Mouse (Mus musculus): ENCODE results near the gene Sh3tc1. TPM values are rescaled to one million over a fixed set of nuclear protein-coding genes. Genes with fewer than 3 reads are reported as not detected.

The Sh3tc1 gene
- polyA plus RNA-seq, 1 experiment from 2014 or later: 2.3 TPM

- ATAC-seq (ENCODE audit: insufficient number of reproducible peaks, low FRiP score, low TSS enrichment, low read depth) (no peak), DNase-seq (ENCODE audit: low spot score) (no peak)
- no peak overlapping the region for H3K9ac ChIP-seq (ENCODE audit: low read length)
- H3K4me2 ChIP-seq (ENCODE audit: low read depth, severe bottlenecking): no peak overlapping the region
- 74% methylated on average over 2 of the region's 2 CpGs for WGBS
- H3K4me3 ChIP-seq (ENCODE audit: low read depth, low read length): no peak overlapping the region
- no peaks in the 10 kb centered on the region for H3K36me3 ChIP-seq (ENCODE audit: control insufficient read depth, insufficient read depth, low read length)
- H3K27ac ChIP-seq (replicated peaks; ENCODE audit: low read depth, low read length): no peak overlapping the region
- no peaks in the 10 kb centered on the region for H3K9me3 ChIP-seq (ENCODE audit: control insufficient read depth, low read length)
- no peaks in the 10 kb centered on the region for H3K27me3 ChIP-seq (ENCODE audit: control insufficient read depth, insufficient read depth, low read length)
- H3K4me1 ChIP-seq (ENCODE audit: control insufficient read depth, insufficient read depth, low read length): peaks cover 8% of the 10 kb centered on the region
Measured at GRCm38 (mm10) chr5:35733523-35733922, 6.3 kb downstream of the Sh3tc1 start.

GRCm38 (mm10) chr5:35731006-35731405 lies 8.8 kb downstream of the Sh3tc1 start:
- no peak for DNase-seq (ENCODE audit: low spot score)
- no peak overlapping the region for H3K27ac ChIP-seq (replicated peaks; ENCODE audit: low read depth, low read length)
- no peaks in the 10 kb centered on the region for H3K9me3 ChIP-seq (ENCODE audit: control insufficient read depth, low read length)
- H3K4me1 ChIP-seq (ENCODE audit: control insufficient read depth, insufficient read depth, low read length): peaks cover 8% of the 10 kb centered on the region
- H3K27me3 ChIP-seq (ENCODE audit: control insufficient read depth, insufficient read depth, low read length): no peaks in the 10 kb centered on the region
- WGBS: 89% methylated on average over 4 of the region's 4 CpGs
- H3K36me3 ChIP-seq (ENCODE audit: control insufficient read depth, insufficient read depth, low read length): no peaks in the 10 kb centered on the region
- H3K9ac ChIP-seq (ENCODE audit: low read length): no peak overlapping the region
- no peak for ATAC-seq (ENCODE audit: insufficient number of reproducible peaks, low FRiP score, low TSS enrichment, low read depth)
- H3K4me2 ChIP-seq (ENCODE audit: low read depth, severe bottlenecking): no peak overlapping the region
- H3K4me3 ChIP-seq (ENCODE audit: low read depth, low read length): no peak overlapping the region

GRCm38 (mm10) chr5:35730552-35730951 lies 9.2 kb downstream of the Sh3tc1 start:
- no peaks in the 10 kb centered on the region for H3K27me3 ChIP-seq (ENCODE audit: control insufficient read depth, insufficient read depth, low read length)
- ATAC-seq (ENCODE audit: insufficient number of reproducible peaks, low FRiP score, low TSS enrichment, low read depth): no peak

GRCm38 (mm10) chr5:35729844-35730243 lies 9.9 kb downstream of the Sh3tc1 start:
- peaks cover 8% of the 10 kb centered on the region for H3K4me1 ChIP-seq (ENCODE audit: control insufficient read depth, insufficient read depth, low read length)
- 89% methylated on average over 3 of the region's 3 CpGs for WGBS
- H3K27ac ChIP-seq (replicated peaks; ENCODE audit: low read depth, low read length): no peak overlapping the region
- no peaks in the 10 kb centered on the region for H3K9me3 ChIP-seq (ENCODE audit: control insufficient read depth, low read length)
- no peak for ATAC-seq (ENCODE audit: insufficient number of reproducible peaks, low FRiP score, low TSS enrichment, low read depth)
- H3K4me3 ChIP-seq (ENCODE audit: low read depth, low read length): no peak overlapping the region
- DNase-seq (ENCODE audit: low spot score): no peak
- H3K9ac ChIP-seq (ENCODE audit: low read length): no peak overlapping the region
- H3K4me2 ChIP-seq (ENCODE audit: low read depth, severe bottlenecking): no peak overlapping the region
- no peaks in the 10 kb centered on the region for H3K27me3 ChIP-seq (ENCODE audit: control insufficient read depth, insufficient read depth, low read length)
- no peaks in the 10 kb centered on the region for H3K36me3 ChIP-seq (ENCODE audit: control insufficient read depth, insufficient read depth, low read length)

More at GRCm38 (mm10) chr5:35730552-35730951, 9.2 kb downstream of the Sh3tc1 start:
- no peaks in the 10 kb centered on the region for H3K9me3 ChIP-seq (ENCODE audit: control insufficient read depth, low read length)
- 85% methylated on average over 1 of the region's 1 CpGs for WGBS
- no peak overlapping the region for H3K9ac ChIP-seq (ENCODE audit: low read length)
- H3K4me3 ChIP-seq (ENCODE audit: low read depth, low read length): no peak overlapping the region
- H3K27ac ChIP-seq (replicated peaks; ENCODE audit: low read depth, low read length): no peak overlapping the region
- DNase-seq (ENCODE audit: low spot score): no peak
- H3K4me1 ChIP-seq (ENCODE audit: control insufficient read depth, insufficient read depth, low read length): peaks cover 8% of the 10 kb centered on the region
- no peaks in the 10 kb centered on the region for H3K36me3 ChIP-seq (ENCODE audit: control insufficient read depth, insufficient read depth, low read length)
- H3K4me2 ChIP-seq (ENCODE audit: low read depth, severe bottlenecking): no peak overlapping the region

- Histone ChIP-seq H3K36me3 (ENCODE audit: control insufficient read depth, insufficient read depth, low read length) (no peaks in the 10 kb centered on the region), H3K4me1 (ENCODE audit: control insufficient read depth, insufficient read depth, low read length) (peaks cover 8% of the 10 kb centered on the region), H3K4me2 (ENCODE audit: low read depth, severe bottlenecking) (0 out of 2 replicates have a peak overlapping the region, but pooled peaks have one; percentile 10), H3K9ac (ENCODE audit: low read length) (peak overlapping the region; percentile 37; the same call in 1 of the 2 replicates), H3K27me3 (ENCODE audit: control insufficient read depth, insufficient read depth, low read length) (no peaks in the 10 kb centered on the region), H3K27ac (replicated peaks; ENCODE audit: low read depth, low read length) (peak overlapping the region; percentile 58; the same call in 1 of the 2 replicates), H3K4me3 (ENCODE audit: low read depth, low read length) (no peak overlapping the region), H3K9me3 (ENCODE audit: control insufficient read depth, low read length) (no peaks in the 10 kb centered on the region)
- ATAC-seq (ENCODE audit: insufficient number of reproducible peaks, low FRiP score, low TSS enrichment, low read depth) (peak; percentile 71; the same call in 1 of the 2 replicates), DNase-seq (ENCODE audit: low spot score) (peak; percentile 75)
- 48% methylated on average over 11 of the region's 11 CpGs for WGBS
Measured at GRCm38 (mm10) chr5:35728957-35729460, 10.8 kb downstream of the Sh3tc1 start.

- 0 out of 2 replicates have a peak overlapping the region, but pooled peaks have one; percentile 10 for H3K4me2 ChIP-seq (ENCODE audit: low read depth, severe bottlenecking)
- peak overlapping the region; percentile 37; the same call in 1 of the 2 replicates for H3K9ac ChIP-seq (ENCODE audit: low read length)
- no peaks in the 10 kb centered on the region for H3K36me3 ChIP-seq (ENCODE audit: control insufficient read depth, insufficient read depth, low read length)
- DNase-seq (ENCODE audit: low spot score): no peak
- WGBS: 85% methylated on average over 12 of the region's 12 CpGs
- peaks cover 8% of the 10 kb centered on the region for H3K4me1 ChIP-seq (ENCODE audit: control insufficient read depth, insufficient read depth, low read length)
- no peak overlapping the region for H3K4me3 ChIP-seq (ENCODE audit: low read depth, low read length)
- ATAC-seq (ENCODE audit: insufficient number of reproducible peaks, low FRiP score, low TSS enrichment, low read depth): 0 out of 2 replicates have a peak, but pooled peaks have one; percentile 44
- H3K27ac ChIP-seq (replicated peaks; ENCODE audit: low read depth, low read length): no peak overlapping the region
- H3K9me3 ChIP-seq (ENCODE audit: control insufficient read depth, low read length): no peaks in the 10 kb centered on the region
- no peaks in the 10 kb centered on the region for H3K27me3 ChIP-seq (ENCODE audit: control insufficient read depth, insufficient read depth, low read length)
Measured at GRCm38 (mm10) chr5:35728344-35728956, 11.3 kb downstream of the Sh3tc1 start.

- Histone ChIP-seq H3K9ac (ENCODE audit: low read length) (no peak overlapping the region), H3K27me3 (ENCODE audit: control insufficient read depth, insufficient read depth, low read length) (no peaks in the 10 kb centered on the region), H3K4me3 (ENCODE audit: low read depth, low read length) (no peak overlapping the region), H3K4me1 (ENCODE audit: control insufficient read depth, insufficient read depth, low read length) (peaks cover 8% of the 10 kb centered on the region), H3K36me3 (ENCODE audit: control insufficient read depth, insufficient read depth, low read length) (no peaks in the 10 kb centered on the region), H3K4me2 (ENCODE audit: low read depth, severe bottlenecking) (no peak overlapping the region), H3K27ac (replicated peaks; ENCODE audit: low read depth, low read length) (no peak overlapping the region), H3K9me3 (ENCODE audit: control insufficient read depth, low read length) (no peaks in the 10 kb centered on the region)
- DNase-seq (ENCODE audit: low spot score): no peak
- ATAC-seq (ENCODE audit: insufficient number of reproducible peaks, low FRiP score, low TSS enrichment, low read depth): no peak
- WGBS: 76% methylated on average over 5 of the region's 5 CpGs
Measured at GRCm38 (mm10) chr5:35727447-35727846, 12.3 kb downstream of the Sh3tc1 start.

- no peak for ATAC-seq (ENCODE audit: insufficient number of reproducible peaks, low FRiP score, low TSS enrichment, low read depth)
- DNase-seq (ENCODE audit: low spot score): no peak
- Histone ChIP-seq H3K27ac (replicated peaks; ENCODE audit: low read depth, low read length) (no peak overlapping the region), H3K9ac (ENCODE audit: low read length) (no peak overlapping the region), H3K4me3 (ENCODE audit: low read depth, low read length) (no peak overlapping the region), H3K4me1 (ENCODE audit: control insufficient read depth, insufficient read depth, low read length) (peaks cover 8% of the 10 kb centered on the region), H3K36me3 (ENCODE audit: control insufficient read depth, insufficient read depth, low read length) (no peaks in the 10 kb centered on the region), H3K9me3 (ENCODE audit: control insufficient read depth, low read length) (no peaks in the 10 kb centered on the region), H3K27me3 (ENCODE audit: control insufficient read depth, insufficient read depth, low read length) (no peaks in the 10 kb centered on the region), H3K4me2 (ENCODE audit: low read depth, severe bottlenecking) (no peak overlapping the region)
- 84% methylated on average over 3 of the region's 3 CpGs for WGBS
Measured at GRCm38 (mm10) chr5:35725840-35726239, 13.9 kb downstream of the Sh3tc1 start.
